8 mouse cellular contexts compared by ENCODE assay signal in the genomic region with DNA sequence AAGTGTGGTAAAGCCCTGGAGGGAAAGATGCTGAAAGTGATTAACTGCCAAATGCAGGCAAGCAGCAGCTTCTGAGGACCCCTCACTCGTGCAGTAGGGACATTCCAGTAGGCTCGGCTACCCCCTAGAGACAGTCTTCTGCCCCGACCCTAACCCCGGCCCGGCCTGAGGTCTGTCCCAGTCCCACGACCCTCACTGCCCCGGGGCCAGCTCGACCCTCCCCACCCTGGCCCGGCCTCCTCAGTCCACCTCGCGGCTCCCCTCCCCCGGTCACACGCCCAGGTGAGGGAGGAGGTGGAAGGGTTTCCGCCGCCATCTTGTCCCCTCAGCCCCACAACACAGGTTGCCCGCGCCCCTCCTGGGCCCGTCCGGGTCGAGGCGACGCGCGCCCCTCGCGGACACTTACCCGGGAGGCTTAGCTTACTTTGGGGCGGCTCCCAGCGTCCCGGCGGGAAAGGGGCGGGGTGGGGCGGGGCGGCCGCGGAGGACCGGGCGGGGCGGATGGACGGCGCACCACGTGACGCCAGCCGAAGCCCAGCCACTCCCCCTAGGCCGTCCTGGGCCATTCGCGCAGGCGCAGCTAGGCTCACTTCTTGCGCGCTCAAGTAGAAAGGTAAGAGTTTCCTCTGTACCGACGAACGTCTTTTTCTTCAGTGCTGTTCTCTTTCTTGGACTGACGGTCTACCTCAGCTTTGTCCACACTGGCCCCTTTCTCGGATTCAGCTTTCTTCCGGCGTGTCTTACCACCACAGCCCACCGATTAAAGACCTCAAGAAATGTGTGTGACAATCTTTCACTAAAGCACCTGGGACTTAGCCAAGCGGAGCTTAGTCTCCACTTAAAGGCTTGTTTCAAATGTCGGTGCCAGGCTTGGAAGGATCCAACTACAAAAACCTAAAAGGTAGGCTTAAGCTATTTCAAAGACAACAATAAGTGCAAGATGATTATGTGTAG. TPM values are rescaled to one million over a fixed set of nuclear protein-coding genes. Genes with fewer than 3 reads are reported as not detected.
DNase-seq lines count a peak whose midpoint lies in the region; ATAC-seq and TF ChIP-seq lines count a peak whose summit lies in the region.

A gene (minus strand): TSS at position 456 of the 954 bp plus-strand sequence.

- peaks cover 0 to 7% of the 10 kb centered on the region in 2 experiments; a peak in 1 of 4 replicates for H3K4me1 ChIP-seq in MEL (ENCODE audit: control insufficient read depth in 1 of 2, insufficient read depth in 2 of 2, low read length in 2 of 2)
- peaks cover 5% of the 10 kb centered on the region; the same call in 1 of the 2 replicates for H3K4me1 ChIP-seq in cerebellum, adult 2 months (ENCODE audit: control insufficient read depth, insufficient read depth, low read length)
- peaks cover 4% of the 10 kb centered on the region; the same call in 1 of the 2 replicates for H3K4me1 ChIP-seq in forebrain, postnatal 0 days (ENCODE audit: insufficient read depth)
- peaks cover 16% of the 10 kb centered on the region for H3K4me1 ChIP-seq in lung, embryonic 16.5 days (replicated peaks; ENCODE audit: control insufficient read depth, insufficient read depth, low read length)

- 1% methylated on average over 60 of the region's 60 CpGs for WGBS in cerebellum, adult 2 months
- WGBS in forebrain, postnatal 0 days = 5% methylated on average over 59 of the region's 60 CpGs
- under 1% methylated on average over 48 of the region's 60 CpGs for WGBS in lung, embryonic 16.5 days

- peak within 1 kb of the TSS; percentile 39 for H3K27ac ChIP-seq in MEL (ENCODE audit: control insufficient read depth, low read depth, low read length)
- H3K27ac ChIP-seq in cerebellum, adult 2 months (ENCODE audit: insufficient read depth, low read length) = 0 out of 2 replicates have a peak within 1 kb of the TSS, but pooled peaks have one; percentile 8
- H3K27ac ChIP-seq in forebrain, postnatal 0 days (ENCODE audit: low read depth, low read length) = peak within 1 kb of the TSS; percentile 86
- peak within 1 kb of the TSS; percentile 89 for H3K27ac ChIP-seq in lung, embryonic 16.5 days (ENCODE audit: low read length)

- H3K79me2 ChIP-seq in MEL (ENCODE audit: control insufficient read depth, insufficient read depth, low read length, poor library complexity) = peaks cover 3% of the 10 kb centered on the region; the same call in 1 of the 2 replicates

- H3K4me3 ChIP-seq in MEL (ENCODE audit: control insufficient read depth in 1 of 2, insufficient read depth in 1 of 2, low read depth in 2 of 2, low read length in 2 of 2) = peak within 1 kb of the TSS; percentile 79 to 98
- peak within 1 kb of the TSS; percentile 76 for H3K4me3 ChIP-seq in cerebellum, adult 2 months (replicated peaks; ENCODE audit: insufficient read depth, low read depth, low read length)
- H3K4me3 ChIP-seq in forebrain, postnatal 0 days (ENCODE audit: low read depth, low read length) = peak within 1 kb of the TSS; percentile 76
- peak within 1 kb of the TSS; percentile 88 for H3K4me3 ChIP-seq in lung, embryonic 16.5 days (ENCODE audit: low read length)

- H3K36me3 ChIP-seq in MEL (ENCODE audit: control insufficient read depth in 1 of 2, insufficient read depth in 2 of 2, low read length in 2 of 2) = peaks cover 0 to 15% of the 10 kb centered on the region in 2 experiments; a peak in 2 of 4 replicates
- H3K36me3 ChIP-seq in forebrain, postnatal 0 days (ENCODE audit: insufficient read depth) = no peaks in the 10 kb centered on the region
- H3K36me3 ChIP-seq in lung, embryonic 16.5 days (ENCODE audit: control insufficient read depth, insufficient read depth, low read length) = no peaks in the 10 kb centered on the region

- no peaks in the 10 kb centered on the region for H3K9me3 ChIP-seq in MEL (replicated peaks; ENCODE audit: insufficient read depth, low read length)
- H3K9me3 ChIP-seq in forebrain, postnatal 0 days (ENCODE audit: low read length) = no peaks in the 10 kb centered on the region
- no peaks in the 10 kb centered on the region for H3K9me3 ChIP-seq in lung, embryonic 16.5 days (ENCODE audit: control insufficient read depth, low read length)

- TF ChIP-seq CTCF in MEL (IDR thresholded peaks at IDR 0.05 in 2 of 3, conservative IDR thresholded peaks at IDR 0.05 in 1 of 3; ENCODE audit: control insufficient read depth in 1 of 3, insufficient read depth in 1 of 3, low read depth in 2 of 3, low read length in 3 of 3, poor library complexity in 1 of 3, severe bottlenecking in 1 of 3) = peak in 2 of 3 experiments; percentile 18 to 39; a peak in 2 of 6 replicates
- no peak for TF ChIP-seq CTCF in cerebellum, adult 2 months (IDR thresholded peaks at IDR 0.05; ENCODE audit: borderline replicate concordance, insufficient read depth, low read depth, low read length)
- TF ChIP-seq CTCF in forebrain, postnatal 0 days (IDR thresholded peaks at IDR 0.05; ENCODE audit: low read depth) = peak; percentile 45; the same call in 1 of the 2 replicates

- ATAC-seq in forebrain, postnatal 0 days = peak; percentile 98
- peak; percentile 88 to 90 for ATAC-seq in hematopoietic stem cell, adult 5-6 weeks (replicated peaks in 1 of 2; ENCODE audit: insufficient read depth in 1 of 2, low FRiP score in 2 of 2, low TSS enrichment in 1 of 2, low read depth in 1 of 2, poor library complexity in 2 of 2, severe bottlenecking in 2 of 2)
- peak; percentile 99 for ATAC-seq in lung, embryonic 16.5 days (ENCODE audit: low read depth)

- peak; percentile 95 for DNase-seq in MEL (ENCODE audit: low read depth, low spot score)
- DNase-seq in cerebellum, adult 2 months = peak; percentile 87 to 88
- DNase-seq in forebrain, postnatal 0 days = peak; percentile 92
- peak; percentile 49 for DNase-seq in layer of hippocampus, adult 9-10 months (ENCODE audit: low spot score)
- DNase-seq in ovary, postnatal 10 days (ENCODE audit: low spot score) = peak; percentile 62
- peak; percentile 82 to 92 for DNase-seq in thymus, postnatal 10 days (ENCODE audit: low spot score in 2 of 2)

- peak within 1 kb of the TSS; percentile 85 for H3K9ac ChIP-seq in MEL (ENCODE audit: control insufficient read depth, low read depth, low read length, poor library complexity, severe bottlenecking)
- peak within 1 kb of the TSS; percentile 90 for H3K9ac ChIP-seq in forebrain, postnatal 0 days
- peak within 1 kb of the TSS; percentile 96 for H3K9ac ChIP-seq in lung, embryonic 16.5 days (ENCODE audit: low read length)

- peak within 1 kb of the TSS; percentile 69 for H3K4me2 ChIP-seq in forebrain, postnatal 0 days (ENCODE audit: low read depth)
- peak within 1 kb of the TSS; percentile 81 for H3K4me2 ChIP-seq in lung, embryonic 16.5 days (ENCODE audit: low read depth, low read length)

- peak; percentile 71 to 91 for TF ChIP-seq POLR2A in MEL (IDR thresholded peaks at IDR 0.05; ENCODE audit: control insufficient read depth in 1 of 2, insufficient read depth in 1 of 2, low read depth in 1 of 2, low read length in 2 of 2, poor library complexity in 1 of 2)
- TF ChIP-seq POLR2A in cerebellum, adult 2 months (IDR thresholded peaks at IDR 0.05; ENCODE audit: borderline replicate concordance, insufficient read depth, low read length) = peak; percentile 50; the same call in 1 of the 2 replicates

- H3K27me3 ChIP-seq in MEL (ENCODE audit: control insufficient read depth in 1 of 2, insufficient read depth in 2 of 2, low read length in 2 of 2) = no peaks in the 10 kb centered on the region
- H3K27me3 ChIP-seq in cerebellum, adult 2 months (ENCODE audit: control insufficient read depth, insufficient read depth, low read length) = no peaks in the 10 kb centered on the region
- no peaks in the 10 kb centered on the region for H3K27me3 ChIP-seq in forebrain, postnatal 0 days (ENCODE audit: insufficient read depth, low read length)
- no peaks in the 10 kb centered on the region for H3K27me3 ChIP-seq in lung, embryonic 16.5 days (ENCODE audit: control insufficient read depth, insufficient read depth, low read depth, low read length)

- TF ChIP-seq EP300 in MEL (IDR thresholded peaks at IDR 0.05; ENCODE audit: low read depth in 1 of 2, low read length in 2 of 2) = 0 out of 4 replicates have a peak, but pooled peaks of 1 of the 2 experiments have one; percentile 5

- no peak for TF ChIP-seq RAD21 in MEL (IDR thresholded peaks at IDR 0.05; ENCODE audit: low read depth, low read length)

TF ChIP-seq in MEL, 35 proteins besides CTCF, POLR2A, EP300 and RAD21 (continues in another document):
- TF ChIP-seq MAX (IDR thresholded peaks at IDR 0.05; ENCODE audit: low read length) = peak; percentile 86
- TF ChIP-seq KAT2A (conservative IDR thresholded peaks at IDR 0.05; ENCODE audit: low read depth, low read length) = no peak; the same call in 1 of the 2 replicates
- TF ChIP-seq USF1 (IDR thresholded peaks at IDR 0.05; ENCODE audit: low read depth, low read length) = peak; percentile 99
- no peak for TF ChIP-seq MYC (IDR thresholded peaks at IDR 0.05; ENCODE audit: low read depth, low read length)
- TF ChIP-seq NRF1 (IDR thresholded peaks at IDR 0.05; ENCODE audit: insufficient read depth, low read depth, low read length, poor library complexity, severe bottlenecking) = peak; percentile 86
- peak; percentile 82 for TF ChIP-seq TBP (IDR thresholded peaks at IDR 0.05; ENCODE audit: low read depth, low read length)
- peak; percentile 62; the same call in 1 of the 2 replicates for TF ChIP-seq SIN3A (IDR thresholded peaks at IDR 0.05; ENCODE audit: low read length)
- TF ChIP-seq NELFE (IDR thresholded peaks at IDR 0.05; ENCODE audit: low read depth, low read length) = peak; percentile 86
- TF ChIP-seq ZMIZ1 (IDR thresholded peaks at IDR 0.05; ENCODE audit: low read depth, low read length) = peak; percentile 87
- TF ChIP-seq ZC3H11A (IDR thresholded peaks at IDR 0.05; ENCODE audit: low read depth, low read length) = no peak
- TF ChIP-seq MAZ (IDR thresholded peaks at IDR 0.05; ENCODE audit: low read depth, low read length) = peak; percentile 66; the same call in 1 of the 2 replicates
- TF ChIP-seq MXI1 (IDR thresholded peaks at IDR 0.05; ENCODE audit: low read depth, low read length) = peak; percentile 34; the same call in 1 of the 2 replicates
- no peak for TF ChIP-seq ZNF384 (IDR thresholded peaks at IDR 0.05; ENCODE audit: low read depth, low read length)
- peak; percentile 61 for TF ChIP-seq HCFC1 (IDR thresholded peaks at IDR 0.05; ENCODE audit: low read depth, low read length)

RNA-seq across cellular contexts. Expression of the gene that starts here (rescaled TPM):
- total RNA-seq in MEL (2012; rRNA removed) = 3.8 and 3.9 TPM in 2 replicates
- 1 to 10 TPM in 1 of 2 experiments, not detected in 1; 4.1 TPM for polyA plus RNA-seq in MEL (2012; ENCODE audit: insufficient read depth in 1 of 2, insufficient read length in 2 of 2, low read depth in 1 of 2, low replicate concordance in 2 of 2, missing spikeins in 1 of 2)
- polyA plus RNA-seq in cerebellum, adult 2 months (2012; rRNA removed) = 11.5 and 13.3 TPM in 2 replicates
- 43.3 and 48.8 TPM in 2 replicates for total RNA-seq in forebrain, postnatal 0 days (2014; rRNA removed)
- 25.2 and 33.0 TPM in 2 replicates for polyA plus RNA-seq in forebrain, postnatal 0 days (2015; fragmentation: Nextera tagmentation; extraction: Ambion mirVana)
- 26.5 and 32.7 TPM in 2 replicates for total RNA-seq in hematopoietic stem cell, adult 5-6 weeks (2017)
- 7.3 and 7.7 TPM in 2 replicates for polyA plus RNA-seq in lung, embryonic 16.5 days (2015; fragmentation: Nextera tagmentation; extraction: Ambion mirVana)

Comparison
In these comparisons a context has a peak if more than half of its experiments do, and no peak if none do; other contexts are left out.
1. Peak in every context shown above with its lines: DNase-seq, ATAC-seq, H3K4me3 ChIP-seq and H3K27ac ChIP-seq.
2. H3K27ac ChIP-seq: peak in every context shown above with its lines; median percentile 89 in lung, embryonic 16.5 days; 86 in forebrain, postnatal 0 days; 39 in MEL; 8 in cerebellum, adult 2 months.